Mouse (Mus musculus) stomach, postnatal 0 days (tissue): ENCODE measurements at regions not wholly inside any gene's neighbourhood (a gene's known extent, or its start where the extent isn't known, plus 50 kb on each side); places are given as distances from the start of the nearest gene placed in this dataset.
A peak's percentile ranks its signal among the peaks of the same experiment; 100 is the strongest.

ENCODE experiments used
- CTCF ChIP-seq: IDR thresholded peaks from 2 replicates; pipeline ENCODE4 v1.5.1; 2016; ENCODE audit warnings: antibody characterized with exemption, low read depth, mild to moderate bottlenecking, moderate library complexity
- EP300 ChIP-seq: optimal IDR thresholded peaks from 2 replicates; pipeline ENCODE3; 2016; ENCODE audit warnings: antibody characterized with exemption

GRCm38 (mm10) chr1:128875289-128875688 lies 283.2 kb upstream of the Cxcr4 start:
- TF ChIP-seq CTCF, result peak; percentile 93
- TF ChIP-seq EP300, result no peak
